Mouse (Mus musculus) ES-E14 (cell line): Measurements from ENCODE around the gene Cfap70. TPM values are rescaled to one million over a fixed set of nuclear protein-coding genes. Genes with fewer than 3 reads are reported as not detected.
A peak's percentile ranks its signal among the peaks of the same experiment; 100 is the strongest.

Experiments
- DNase-seq: peaks from one replicate; pipeline ENCODE4 v3.0.0-alpha.2; 2013; ENCODE audit warnings: low read depth, low spot score
- H3K27ac ChIP-seq: 2 replicates; pipeline ENCODE4 v1.5.1; 2012; ENCODE audit warnings: low read depth, mild to moderate bottlenecking, low read length, moderate library complexity, mixed read lengths; ENCODE audit not compliant: poor library complexity, insufficient read depth, severe bottlenecking
- H3K36me3 ChIP-seq: 2 replicates; pipeline ENCODE4 v1.6.1; 2012; ENCODE audit warnings: mild to moderate bottlenecking, low read length, moderate library complexity, mixed read lengths; ENCODE audit not compliant: control insufficient read depth, poor library complexity, insufficient read depth, severe bottlenecking
- H3K4me1 ChIP-seq, 2 experiments: fragments of 150-350 bp in 1 of 2; sonication (generic) in 1 of 2; 2 replicates each; pipeline ENCODE4 v1.6.1; 2012; ENCODE audit warnings: low read length in 2 of 2, mild to moderate bottlenecking in 1 of 2, mixed read lengths in 1 of 2; ENCODE audit not compliant: control insufficient read depth in 2 of 2, insufficient read depth in 2 of 2, poor library complexity in 1 of 2
- H3K4me3 ChIP-seq, 2 experiments: fragments of 150-350 bp in 1 of 2; sonication (generic) in 1 of 2; 2 replicates each; pipeline ENCODE4 v1.5.1; 2012; ENCODE audit warnings: low read length in 2 of 2, low read depth in 1 of 2, mild to moderate bottlenecking in 1 of 2, mixed read lengths in 1 of 2; ENCODE audit not compliant: insufficient read depth in 1 of 2, poor library complexity in 1 of 2, severe bottlenecking in 1 of 2
- H3K9ac ChIP-seq: 2 replicates; pipeline ENCODE4 v1.6.1; 2012; ENCODE audit warnings: low read depth, mild to moderate bottlenecking, low read length, mixed read lengths; ENCODE audit not compliant: poor library complexity, insufficient read depth, severe bottlenecking
- H3K9me3 ChIP-seq: fragments of 150-350 bp; sonication (generic); 2 replicates; pipeline ENCODE4 v1.6.1; 2012; ENCODE audit warnings: low read depth, mild to moderate bottlenecking, low read length; ENCODE audit not compliant: control insufficient read depth, insufficient read depth
- CHD2 ChIP-seq: IDR thresholded peaks from 2 replicates; pipeline ENCODE4 v1.6.1; 2014; ENCODE audit warnings: mild to moderate bottlenecking, low read depth, low read length, inconsistent platforms
- HCFC1 ChIP-seq: IDR thresholded peaks from 2 replicates; pipeline ENCODE4 v1.6.1; 2012; ENCODE audit warnings: low read length, inconsistent platforms, borderline replicate concordance; ENCODE audit not compliant: insufficient read depth
- MAFK ChIP-seq: IDR thresholded peaks from 2 replicates; pipeline ENCODE4 v1.6.1; 2014; ENCODE audit warnings: mild to moderate bottlenecking, low read depth, low read length, inconsistent platforms; ENCODE audit not compliant: insufficient read depth
- ZC3H11A ChIP-seq: IDR thresholded peaks from 2 replicates; pipeline ENCODE4 v1.6.1; 2012; ENCODE audit warnings: low read depth, mild to moderate bottlenecking, inconsistent platforms, low read length, borderline replicate concordance
- ZNF384 ChIP-seq: IDR thresholded peaks from 2 replicates; pipeline ENCODE4 v1.6.1; 2012; ENCODE audit warnings: low read depth, low read length, inconsistent platforms
- in situ Hi-C, 2 experiments: fragments of 600-800 bp; cut with MboI; formaldehyde crosslinking; loops; one replicate each; pipeline ENCODE4 v1.15.1; 2025; ENCODE audit warnings: low sequenced_read_pairs in 2 of 2, inconsistent platforms in 1 of 2; ENCODE audit not compliant: unreplicated experiment in 2 of 2
- total RNA-seq: library from RNA; depleted of rRNA; stranded (reverse); fragments of 300-350 nt; gene quantifications from 2 replicates; pipeline ENCODE4 v1.2.3, GENCODE M21; 2012

The Cfap70 gene
- total RNA-seq, 1 experiment, result 0.36 TPM

DNA sequence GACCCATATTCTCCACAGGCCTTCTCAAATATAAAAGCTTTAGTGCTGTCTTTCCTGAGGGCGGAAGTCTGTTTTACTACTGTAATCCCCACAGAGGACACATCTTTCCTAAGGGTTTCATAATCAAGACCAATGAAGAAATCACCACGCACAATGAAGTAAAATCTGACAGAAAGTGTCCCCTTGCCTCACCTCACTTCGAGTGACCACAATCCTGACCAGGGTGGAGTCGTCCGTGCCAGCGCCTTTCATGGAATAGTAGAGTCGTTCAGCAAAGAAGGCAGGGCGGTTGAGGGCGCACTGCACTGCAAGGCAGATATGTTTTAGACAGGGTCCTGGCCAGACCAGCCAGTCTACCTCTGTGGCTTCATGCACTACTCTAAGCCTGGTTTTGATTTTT is 6.4 kb upstream of the Cfap70 start:
- no peak for DNase-seq
- H3K9ac ChIP-seq, result no peak overlapping the region
- peaks cover 20% of the 10 kb centered on the region for H3K36me3 ChIP-seq
- H3K4me1 ChIP-seq, result no peaks in the 10 kb centered on the region
- in situ Hi-C loops, result no loop called here
- H3K4me3 ChIP-seq, result no peak overlapping the region
- TF ChIP-seq HCFC1 (no peak), MAFK (no peak), CHD2 (no peak), ZC3H11A (no peak), ZNF384 (no peak)
- no peaks in the 10 kb centered on the region for H3K9me3 ChIP-seq
- no peak overlapping the region for H3K27ac ChIP-seq

DNA sequence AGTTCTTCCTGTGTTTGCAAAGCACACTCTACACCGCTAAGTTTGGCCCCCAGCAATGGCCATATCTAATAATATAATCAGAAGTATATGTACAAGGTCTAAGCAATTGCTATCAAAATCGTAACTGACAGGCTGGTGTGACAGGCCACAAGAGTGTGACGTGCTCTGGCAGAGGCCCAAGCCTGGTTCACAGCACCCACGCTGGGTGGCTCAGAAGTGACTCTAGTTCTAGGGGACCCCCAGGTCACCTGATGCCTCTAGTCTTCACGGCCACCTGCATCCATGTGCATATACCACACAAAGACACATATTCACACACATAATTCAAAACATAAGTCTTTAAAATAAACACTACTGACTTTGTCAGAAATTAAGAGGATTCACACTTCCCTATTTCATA is 903 bp upstream of the Cfap70 start:
- TF ChIP-seq HCFC1, result no peak
- no peak for TF ChIP-seq MAFK
- in situ Hi-C loops, result no loop called here
- DNase-seq, result no peak
- peaks cover 7% of the 10 kb centered on the region for H3K36me3 ChIP-seq
- H3K27ac ChIP-seq, result no peak overlapping the region
- no peaks in the 10 kb centered on the region for H3K4me1 ChIP-seq
- H3K4me3 ChIP-seq, result 0 out of 4 replicates have a peak overlapping the region, but pooled peaks of 1 of the 2 experiments have one; percentile 3
- H3K9ac ChIP-seq, result no peak overlapping the region
- no peaks in the 10 kb centered on the region for H3K9me3 ChIP-seq

DNA sequence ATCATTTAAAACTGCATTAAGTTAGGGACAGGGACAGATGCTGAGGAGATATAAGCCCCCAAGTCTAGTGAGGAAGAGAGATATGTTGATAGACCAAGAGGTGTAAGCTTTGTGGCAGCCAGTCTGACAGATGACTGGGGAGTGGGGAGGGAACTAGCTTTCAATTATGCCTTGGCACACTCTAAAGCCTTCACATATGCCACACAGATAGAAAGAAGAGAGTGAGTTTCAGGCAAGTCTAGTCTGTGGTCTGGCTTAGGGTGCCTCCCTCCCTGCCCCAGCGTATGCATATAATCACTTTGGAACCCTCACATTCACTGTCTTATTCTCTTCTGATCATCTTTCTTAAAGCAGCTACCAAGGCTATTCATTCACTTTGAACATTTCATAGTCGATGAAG is 724 bp downstream of the Cfap70 start:
- Histone ChIP-seq H3K4me3 (peak overlapping the region; percentile 31 to 62; a peak in 2 of 4 replicates), H3K27ac (no peak overlapping the region), H3K9me3 (no peaks in the 10 kb centered on the region), H3K36me3 (peaks cover 4% of the 10 kb centered on the region), H3K4me1 (no peaks in the 10 kb centered on the region; a peak in 1 of 4 replicates), H3K9ac (peak overlapping the region; percentile 39)
- TF ChIP-seq MAFK, result no peak
- no peak for TF ChIP-seq CHD2
- no peak for TF ChIP-seq HCFC1
- no peak for TF ChIP-seq ZNF384
- TF ChIP-seq ZC3H11A, result no peak
- DNase-seq, result no peak
- in situ Hi-C loops, result no loop called here

DNA sequence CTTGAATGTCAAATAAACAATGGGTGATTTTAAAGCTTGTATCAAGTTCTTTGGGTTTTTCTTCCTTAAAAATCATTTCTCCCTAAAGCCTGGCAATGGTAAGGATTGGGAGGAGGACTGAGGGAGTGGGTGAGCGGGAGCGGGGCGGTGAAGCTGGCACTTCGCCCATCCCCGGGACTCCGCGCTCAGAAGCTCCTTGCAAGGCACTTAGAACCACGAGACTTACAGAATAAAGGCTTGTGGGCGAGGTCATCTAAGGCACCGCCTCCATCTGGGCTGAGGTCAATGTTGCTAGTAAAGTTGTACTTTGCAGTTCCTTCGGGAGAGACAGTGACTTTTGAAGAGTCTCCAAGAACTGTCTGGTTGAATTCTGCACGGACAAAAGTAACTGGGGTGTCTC is 4.8 kb downstream of the Cfap70 start:
- Histone ChIP-seq H3K36me3 (no peaks in the 10 kb centered on the region), H3K4me1 (no peaks in the 10 kb centered on the region; a peak in 1 of 4 replicates), H3K9me3 (no peaks in the 10 kb centered on the region), H3K9ac (no peak overlapping the region), H3K4me3 (no peak overlapping the region), H3K27ac (no peak overlapping the region)
- peak; percentile 45 for DNase-seq
- in situ Hi-C loops, result no loop called here
- no peak for TF ChIP-seq ZC3H11A
- no peak for TF ChIP-seq HCFC1
- no peak for TF ChIP-seq MAFK

DNA sequence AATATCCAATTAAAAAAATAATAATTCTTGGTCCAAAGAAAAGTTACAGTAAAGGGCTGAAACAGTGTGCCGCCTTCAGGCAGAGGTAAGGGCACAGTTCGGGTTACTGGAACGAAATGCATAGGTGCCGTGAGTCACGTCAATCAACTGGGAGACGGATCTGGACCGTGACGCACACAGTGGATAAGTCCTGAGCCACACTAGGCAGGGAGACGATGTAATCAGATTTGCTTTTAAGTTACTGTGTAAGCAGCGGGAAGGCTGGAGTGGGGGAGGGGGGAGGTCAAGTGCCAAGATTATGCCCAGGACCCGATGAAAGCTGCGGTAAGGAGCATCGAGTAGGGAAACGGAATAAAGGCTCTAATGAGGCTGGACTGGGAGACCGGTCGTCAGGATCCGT is 9.8 kb downstream of the Cfap70 start:
- DNase-seq, result no peak
- in situ Hi-C loops, result no loop called here
- Histone ChIP-seq H3K4me3 (no peak overlapping the region), H3K9me3 (no peaks in the 10 kb centered on the region), H3K27ac (no peak overlapping the region), H3K36me3 (no peaks in the 10 kb centered on the region), H3K9ac (no peak overlapping the region), H3K4me1 (no peaks in the 10 kb centered on the region; a peak in 1 of 4 replicates)
- TF ChIP-seq ZC3H11A, result no peak
- TF ChIP-seq CHD2, result no peak
- TF ChIP-seq HCFC1, result no peak
- no peak for TF ChIP-seq ZNF384
- TF ChIP-seq MAFK, result no peak
